Mouse (Mus musculus): ENCODE results near the gene Smarcc1.
A peak's percentile ranks its signal among the peaks of the same experiment; 100 is the strongest.
"Not testable (repeated sequence)": the region's sequence is repeated elsewhere in the genome, so short reads cannot be mapped to it uniquely, and the experiment has no call there.

The Smarcc1 gene

GRCm38 (mm10) chr9:110116977-110117778 is at the start of gene Smarcc1:
Gene Smarcc1 (plus strand): TSS chr9:110117708.
- peak; percentile 87 for DNase-seq

GRCm38 (mm10) chr9:110068745-110069144 is 48.8 kb upstream of the Smarcc1 start:
- no peak for DNase-seq

GRCm38 (mm10) chr9:110070358-110070757 is 47.1 kb upstream of the Smarcc1 start:
- DNase-seq, result peak; percentile 46

GRCm38 (mm10) chr9:110071011-110071410 is 46.5 kb upstream of the Smarcc1 start:
- no peak for DNase-seq

GRCm38 (mm10) chr9:110071843-110072242 is 45.7 kb upstream of the Smarcc1 start:
- peak; percentile 84 for DNase-seq

- not testable (repeated sequence) for DNase-seq
These were observed 41.0 kb upstream of the Smarcc1 start for GRCm38 (mm10) chr9:110076468-110076867.

GRCm38 (mm10) chr9:110081066-110081465 is 36.4 kb upstream of the Smarcc1 start:
- no peak for DNase-seq

DNA sequence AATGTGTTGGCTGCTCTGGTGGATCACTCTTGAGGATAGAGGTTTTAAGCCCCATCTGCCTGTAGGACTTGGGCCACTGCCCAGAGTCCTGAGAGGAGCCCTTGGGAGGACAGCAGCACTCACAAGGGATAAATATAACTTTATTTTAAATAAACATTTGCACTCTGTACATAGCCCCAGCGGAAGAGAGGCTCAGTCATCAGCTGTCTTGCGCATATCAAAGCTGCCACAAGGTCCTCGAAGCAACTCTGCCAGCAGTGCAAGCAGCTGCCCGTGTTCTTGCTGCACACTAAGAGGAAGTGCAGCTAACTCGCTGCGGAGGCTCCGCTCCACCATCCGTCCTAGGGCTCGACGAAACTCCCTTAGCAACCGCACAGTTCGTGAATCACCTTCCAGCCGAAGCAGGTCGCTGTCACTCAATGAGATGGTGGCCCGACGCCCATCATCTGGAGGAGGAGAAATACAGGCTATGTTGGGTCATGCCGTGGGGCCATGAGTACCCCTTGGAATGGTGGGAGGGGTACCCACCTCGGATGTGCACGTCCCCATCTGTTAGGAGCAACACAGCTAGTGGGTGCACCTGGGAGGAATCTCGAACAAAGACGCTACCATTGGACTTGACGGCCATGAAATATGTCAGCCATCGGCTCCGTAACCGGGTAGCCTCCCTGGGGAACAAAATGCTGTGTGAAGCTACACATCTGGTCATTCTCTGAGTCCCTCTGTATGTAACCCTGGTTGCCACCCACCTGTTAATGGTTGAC is 33.1 kb upstream of the Smarcc1 start:
- DNase-seq, result peak; percentile 20

GRCm38 (mm10) chr9:110085693-110086092 is 31.8 kb upstream of the Smarcc1 start:
- no peak for DNase-seq

DNA sequence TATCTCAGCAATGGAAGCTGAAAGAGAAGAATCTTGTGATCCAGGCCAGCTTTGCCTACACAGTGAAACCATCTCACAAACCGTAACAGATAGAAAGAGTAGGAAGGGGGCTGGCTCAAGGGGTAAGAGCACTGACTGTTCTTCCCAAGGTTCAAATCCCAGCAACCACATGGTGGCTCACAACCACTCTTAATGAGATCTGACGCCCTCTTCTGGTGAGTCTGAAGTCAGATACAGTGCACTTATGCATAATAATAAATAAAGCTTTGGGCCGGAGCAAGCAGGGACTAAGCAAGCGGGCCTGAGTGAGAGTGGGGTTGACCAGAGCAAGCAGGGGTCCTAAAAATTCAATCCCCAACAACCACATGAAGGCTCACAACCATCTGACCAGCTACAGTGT is 24.2 kb upstream of the Smarcc1 start:
- peak; percentile 24 for DNase-seq

- DNase-seq, result no peak
These were observed 22.7 kb upstream of the Smarcc1 start for GRCm38 (mm10) chr9:110094761-110095160.

DNA sequence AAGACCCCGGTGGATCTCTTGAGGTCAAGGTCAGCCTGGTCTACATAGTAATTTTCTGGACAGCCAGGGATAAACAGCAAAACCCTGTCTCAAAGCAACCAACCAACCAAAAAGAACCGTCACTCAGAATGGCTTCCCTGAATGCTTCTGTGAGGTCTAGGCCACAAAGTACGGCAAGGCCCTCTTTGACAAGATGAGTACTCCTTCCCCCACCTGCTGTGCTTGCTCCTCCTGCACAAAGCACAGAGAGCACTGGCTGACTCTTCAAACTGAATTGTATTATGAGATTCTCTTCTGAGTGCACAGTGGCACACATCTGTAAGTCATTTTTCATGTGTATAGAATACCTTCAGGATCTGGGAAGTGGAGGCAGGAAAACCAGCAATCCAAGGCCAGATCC is 19.7 kb upstream of the Smarcc1 start:
- no peak for DNase-seq

DNA sequence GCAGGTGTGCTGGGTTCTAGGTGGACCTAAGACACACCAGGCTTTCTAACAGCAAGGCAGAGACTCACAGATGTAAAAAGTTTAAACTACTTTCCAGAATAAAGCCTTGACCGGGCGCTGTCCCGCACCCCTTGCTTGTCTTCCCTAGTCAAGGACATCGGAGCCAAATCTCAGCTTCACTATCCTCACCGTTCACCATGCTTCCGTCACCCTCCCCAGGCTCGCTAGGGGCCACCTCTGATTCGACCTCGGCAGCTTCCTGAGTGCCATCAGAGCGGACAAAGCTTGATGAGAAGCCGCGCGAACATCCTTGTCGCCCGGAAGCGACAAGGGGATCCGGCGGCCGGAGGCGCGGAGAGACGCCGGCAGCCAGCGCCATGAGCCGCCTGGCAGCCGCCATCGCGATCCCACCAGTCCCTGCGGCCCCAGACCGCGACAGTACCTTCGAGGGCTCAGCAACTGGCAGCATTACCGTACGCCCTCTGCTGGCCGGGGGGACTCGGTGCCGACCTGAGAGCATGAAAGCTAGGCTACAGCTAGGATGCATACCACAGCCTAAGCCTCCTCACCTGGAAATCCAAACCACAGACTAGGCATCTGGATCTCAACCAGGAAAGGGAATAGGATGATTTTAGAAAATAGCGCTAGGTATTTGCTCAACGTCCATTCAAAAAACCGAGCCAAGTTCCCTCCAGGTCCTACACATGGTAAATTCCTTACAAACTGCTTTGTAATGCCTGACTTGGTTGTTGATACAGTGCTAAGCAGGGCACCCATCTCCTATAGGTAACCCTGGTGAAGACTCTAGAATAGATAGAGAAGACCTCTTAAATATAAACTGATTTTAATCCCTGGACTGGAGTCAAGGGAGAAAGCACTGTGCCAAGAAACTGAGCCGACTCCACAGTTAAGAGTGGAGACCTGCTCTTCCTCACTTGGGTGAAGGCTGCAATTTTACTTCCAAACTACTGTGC is 16.6 kb upstream of the Smarcc1 start:
- peak; percentile 95 for DNase-seq

DNA sequence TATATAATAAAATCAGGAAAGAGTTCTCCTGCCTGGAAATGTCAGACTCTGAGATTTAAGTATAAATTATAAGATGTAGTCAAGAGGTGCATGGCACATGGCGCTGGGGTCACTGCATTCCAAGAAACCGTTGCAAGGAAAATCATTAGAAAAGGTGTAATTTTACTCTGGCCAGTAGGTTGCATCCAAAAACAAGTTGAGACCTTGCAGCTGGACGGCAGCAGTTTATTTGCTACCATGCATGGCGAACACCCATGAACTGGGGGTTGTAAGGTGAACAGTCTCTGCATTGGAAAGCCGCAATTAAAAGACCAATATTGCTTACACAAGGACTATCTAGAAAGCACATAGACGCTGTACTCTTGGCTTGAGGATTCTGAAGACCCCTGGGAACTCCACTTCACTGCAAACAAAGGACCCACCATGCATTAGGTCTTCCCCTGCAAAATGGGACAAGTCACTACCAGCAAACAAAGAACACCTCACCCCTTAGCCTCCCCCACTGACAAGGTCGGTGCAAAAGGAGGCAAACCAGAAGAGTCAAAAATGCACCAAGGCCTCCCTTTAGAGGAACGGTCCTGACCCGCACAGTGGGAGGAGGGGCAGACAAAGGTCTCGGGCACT is 1.0 kb upstream of the Smarcc1 start:
- DNase-seq, result no peak

GRCm38 (mm10) chr9:110117779-110118139 is 251 bp downstream of the Smarcc1 start, which contains the start of gene Dhx30:
Gene Dhx30 (minus strand): TSS chr9:110117830.
- no peak for DNase-seq

- no peak for DNase-seq
These were observed 741 bp downstream of the Smarcc1 start for GRCm38 (mm10) chr9:110118249-110118648.

GRCm38 (mm10) chr9:110121424-110121823 is 3.9 kb downstream of the Smarcc1 start:
- no peak for DNase-seq

- no peak for DNase-seq
These were observed 5.8 kb downstream of the Smarcc1 start for GRCm38 (mm10) chr9:110123322-110123721.

DNA sequence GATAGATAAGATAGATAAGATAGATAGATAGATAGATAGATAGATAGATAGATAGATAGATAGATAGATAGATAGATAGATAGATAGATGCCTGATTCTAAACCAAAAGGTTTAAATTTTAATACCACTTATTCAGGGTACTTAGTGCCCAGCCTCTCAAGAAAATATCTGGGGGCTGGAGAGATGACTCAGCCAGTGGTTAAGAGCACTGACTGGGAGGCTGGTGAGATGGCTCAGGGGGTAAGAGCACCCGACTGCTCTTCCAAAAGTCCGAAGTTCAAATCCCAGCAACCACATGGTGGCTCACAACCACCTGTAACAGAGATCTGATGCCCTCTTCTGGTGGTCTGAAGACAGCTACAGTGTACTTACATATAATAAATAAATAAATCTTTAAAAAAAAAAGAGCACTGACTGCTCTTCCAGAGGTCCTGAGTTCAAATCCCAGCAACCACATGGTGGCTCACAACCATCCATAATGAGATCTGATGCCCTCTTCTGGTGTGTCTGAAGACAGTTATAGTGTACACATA is 6.6 kb downstream of the Smarcc1 start:
- not testable (repeated sequence) for DNase-seq

DNA sequence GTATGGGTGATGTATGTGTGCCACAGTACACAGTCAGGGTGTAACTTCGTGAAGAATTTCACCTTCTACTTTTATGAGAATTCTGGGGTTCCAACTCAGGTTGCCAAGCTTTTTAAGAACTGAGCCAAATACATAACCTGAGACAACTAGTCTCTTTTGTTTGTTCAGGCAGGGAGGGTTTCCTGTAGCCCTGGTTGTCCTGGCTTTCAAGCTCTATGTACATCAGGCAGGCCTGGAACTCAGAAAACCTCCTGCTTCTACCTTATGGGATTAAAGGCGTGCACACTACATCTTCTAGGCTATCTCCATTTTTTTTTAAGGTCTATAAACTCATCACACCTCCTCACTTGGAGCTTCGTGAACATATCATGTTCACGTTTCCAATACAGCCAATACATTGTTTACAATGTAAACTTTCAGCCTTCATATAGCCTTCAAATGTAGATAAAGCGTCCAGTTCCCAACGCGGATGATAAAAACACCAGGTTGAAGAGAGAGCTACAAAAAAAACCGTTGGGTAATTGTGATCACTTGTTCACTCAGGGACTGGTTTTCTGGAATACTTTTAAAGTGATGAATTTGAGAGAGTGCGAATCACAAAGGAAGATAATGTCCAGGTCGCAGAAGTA is 13.5 kb downstream of the Smarcc1 start:
- DNase-seq, result no peak

GRCm38 (mm10) chr9:110131525-110132197 is 14.2 kb downstream of the Smarcc1 start:
- DNase-seq, result peak; percentile 100
